Mouse (Mus musculus): ENCODE measurements at regions not wholly inside any gene's neighbourhood (a gene's known extent, or its start where the extent isn't known, plus 50 kb on each side); places are given as distances from the start of the nearest gene placed in this dataset.

- Histone ChIP-seq H3K27ac (ENCODE audit: control insufficient read depth, insufficient read depth, low read depth, low read length) (no peak overlapping the region), H3K36me3 (ENCODE audit: control insufficient read depth, insufficient read depth, low read length) (no peaks in the 10 kb centered on the region), H3K4me3 (ENCODE audit: control insufficient read depth, low read depth, low read length) (no peak overlapping the region), H3K27me3 (ENCODE audit: control insufficient read depth, insufficient read depth, low read length) (no peaks in the 10 kb centered on the region), H3K4me1 (ENCODE audit: control insufficient read depth, insufficient read depth, low read length) (no peaks in the 10 kb centered on the region)
- TF ChIP-seq POLR2A (IDR thresholded peaks at IDR 0.05; ENCODE audit: control insufficient read depth, low read depth, low read length) (no peak), CTCF (IDR thresholded peaks at IDR 0.05; ENCODE audit: control insufficient read depth, insufficient read depth, insufficient replicate concordance, low read depth, low read length) (no peak)
Observed at GRCm38 (mm10) chr10:99699498-99699897, 60.0 kb downstream of the Csl start.

- Histone ChIP-seq H3K36me3 (ENCODE audit: control insufficient read depth, insufficient read depth, low read length) (no peaks in the 10 kb centered on the region), H3K27me3 (ENCODE audit: control insufficient read depth, insufficient read depth, low read length) (no peaks in the 10 kb centered on the region), H3K4me1 (ENCODE audit: control insufficient read depth, insufficient read depth, low read length) (no peaks in the 10 kb centered on the region), H3K27ac (ENCODE audit: control insufficient read depth, insufficient read depth, low read depth, low read length) (no peak overlapping the region), H3K4me3 (ENCODE audit: control insufficient read depth, low read depth, low read length) (no peak overlapping the region)
- no peak for TF ChIP-seq CTCF (IDR thresholded peaks at IDR 0.05; ENCODE audit: control insufficient read depth, insufficient read depth, insufficient replicate concordance, low read depth, low read length)
- no peak for TF ChIP-seq POLR2A (IDR thresholded peaks at IDR 0.05; ENCODE audit: control insufficient read depth, low read depth, low read length)
Observed at GRCm38 (mm10) chr10:99700052-99700777, 59.2 kb downstream of the Csl start.
